Mouse (Mus musculus) bone marrow, adult 2 months (tissue): ENCODE measurements at regions not wholly inside any gene's neighbourhood (a gene's known extent, or its start where the extent isn't known, plus 50 kb on each side); places are given as distances from the start of the nearest gene placed in this dataset.

ENCODE experiments used
- CTCF ChIP-seq: fragments of 200-500 bp; IDR thresholded peaks from 2 replicates; pipeline ENCODE4 v1.5.1; 2011; ENCODE audit warnings: low read length, control low read depth; ENCODE audit not compliant: control insufficient read depth, insufficient read depth
- POLR2A ChIP-seq: fragments of 200-500 bp; IDR thresholded peaks from 2 replicates; pipeline ENCODE4 v1.6.1; 2011; ENCODE audit warnings: low read depth, mild to moderate bottlenecking, control low read depth, low read length, borderline replicate concordance; ENCODE audit not compliant: control insufficient read depth

GRCm38 (mm10) chr16:87027621-87028020 lies 326.4 kb upstream of the N6amt1 start:
- TF ChIP-seq CTCF (no peak), POLR2A (no peak)
